Mouse (Mus musculus): Measurements from ENCODE around the gene Wdr48. TPM values are rescaled to one million over a fixed set of nuclear protein-coding genes. Genes with fewer than 3 reads are reported as not detected.

The Wdr48 gene
- polyA plus RNA-seq, 1 experiment from 2014 or later, result 52.4 TPM

DNA sequence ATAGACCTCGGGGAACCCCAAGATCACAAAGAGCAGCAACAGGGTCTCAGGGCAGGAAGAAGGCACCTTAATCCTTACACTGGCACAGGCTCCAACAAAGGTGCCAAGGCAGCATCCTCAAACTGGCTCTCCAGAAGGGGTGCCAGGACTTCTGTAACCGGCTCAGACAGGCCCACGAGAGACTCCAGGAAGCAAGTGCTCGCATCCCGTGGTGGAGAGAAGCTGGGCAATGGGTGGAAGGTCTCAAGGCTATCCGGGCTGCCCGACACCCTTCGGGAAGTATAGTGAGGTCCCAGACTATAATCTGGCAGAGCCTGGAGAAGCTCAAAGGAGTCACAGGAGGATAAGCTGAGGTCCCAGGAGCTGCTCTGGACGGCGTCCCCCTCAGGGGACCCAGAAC lies 77.5 kb downstream of the Wdr48 start:
- H3K4me3 ChIP-seq (replicated peaks), result no peak overlapping the region
- no peak for ATAC-seq (ENCODE audit: low FRiP score)
- H3K9me3 ChIP-seq (replicated peaks), result no peaks in the 10 kb centered on the region
- H3K4me1 ChIP-seq, result peaks cover 21% of the 10 kb centered on the region
- no peak overlapping the region for H3K9ac ChIP-seq (replicated peaks)
- no peak overlapping the region for H3K27ac ChIP-seq (replicated peaks)
- H3K27me3 ChIP-seq (replicated peaks), result no peaks in the 10 kb centered on the region
- 92% methylated on average over 10 of the region's 10 CpGs for WGBS
- no peaks in the 10 kb centered on the region for H3K36me3 ChIP-seq
- H3K4me2 ChIP-seq, result no peak overlapping the region

DNA sequence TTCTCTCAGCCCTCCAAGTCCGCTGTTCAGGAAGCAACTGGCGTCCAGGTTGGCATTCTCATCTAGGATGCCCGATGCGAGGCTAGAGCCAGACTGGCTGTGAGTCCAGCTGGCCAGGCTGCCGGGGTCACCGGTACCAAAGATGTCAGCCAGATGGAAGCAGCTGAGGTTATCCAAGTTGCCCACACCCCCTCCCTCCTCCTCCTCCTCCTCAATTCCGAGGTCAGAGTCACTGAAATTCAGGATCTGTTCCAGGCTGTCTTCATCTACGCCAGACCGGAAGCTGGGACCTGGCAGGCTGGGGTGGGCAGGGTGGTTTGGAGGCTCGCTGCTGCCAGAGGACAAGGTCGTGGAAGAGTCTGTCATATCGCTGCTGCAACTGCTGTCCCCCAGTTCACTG lies 77.9 kb downstream of the Wdr48 start:
- H3K4me2 ChIP-seq, result no peak overlapping the region

DNA sequence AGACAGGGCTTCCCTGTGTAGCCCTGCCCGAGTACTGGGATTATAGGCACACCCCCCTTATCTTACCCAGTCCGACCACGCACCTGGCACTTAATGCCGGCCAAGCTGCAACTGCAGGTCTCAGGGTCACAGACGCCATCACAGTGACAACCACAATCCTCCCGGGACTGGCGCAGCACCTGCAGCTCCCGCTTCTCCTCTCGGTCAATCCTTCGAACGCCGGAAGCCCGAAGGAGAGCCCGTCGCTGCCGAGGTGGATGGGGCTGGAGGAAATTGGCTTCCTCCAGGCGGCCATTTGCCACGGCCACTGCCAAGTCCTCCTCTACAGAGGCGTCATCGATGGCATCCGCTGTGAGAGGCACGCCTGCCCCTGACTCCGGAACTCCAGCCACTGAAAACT lies 78.6 kb downstream of the Wdr48 start:
- no peak for ATAC-seq (ENCODE audit: low FRiP score)
- Histone ChIP-seq H3K4me2 (no peak overlapping the region), H3K27me3 (replicated peaks) (no peaks in the 10 kb centered on the region), H3K4me3 (replicated peaks) (no peak overlapping the region), H3K9me3 (replicated peaks) (no peaks in the 10 kb centered on the region), H3K27ac (replicated peaks) (no peak overlapping the region), H3K9ac (replicated peaks) (no peak overlapping the region), H3K4me1 (peaks cover 32% of the 10 kb centered on the region), H3K36me3 (no peaks in the 10 kb centered on the region)
- 92% methylated on average over 23 of the region's 23 CpGs for WGBS

More for the DNA sequence above, 77.9 kb downstream of the Wdr48 start:
- peaks cover 25% of the 10 kb centered on the region for H3K4me1 ChIP-seq
- H3K36me3 ChIP-seq, result no peaks in the 10 kb centered on the region
- 93% methylated on average over 12 of the region's 12 CpGs for WGBS
- no peak for ATAC-seq (ENCODE audit: low FRiP score)
- no peak overlapping the region for H3K9ac ChIP-seq (replicated peaks)
- H3K27me3 ChIP-seq (replicated peaks), result no peaks in the 10 kb centered on the region
- no peak overlapping the region for H3K4me3 ChIP-seq (replicated peaks)
- H3K9me3 ChIP-seq (replicated peaks), result no peaks in the 10 kb centered on the region
- H3K27ac ChIP-seq (replicated peaks), result no peak overlapping the region

DNA sequence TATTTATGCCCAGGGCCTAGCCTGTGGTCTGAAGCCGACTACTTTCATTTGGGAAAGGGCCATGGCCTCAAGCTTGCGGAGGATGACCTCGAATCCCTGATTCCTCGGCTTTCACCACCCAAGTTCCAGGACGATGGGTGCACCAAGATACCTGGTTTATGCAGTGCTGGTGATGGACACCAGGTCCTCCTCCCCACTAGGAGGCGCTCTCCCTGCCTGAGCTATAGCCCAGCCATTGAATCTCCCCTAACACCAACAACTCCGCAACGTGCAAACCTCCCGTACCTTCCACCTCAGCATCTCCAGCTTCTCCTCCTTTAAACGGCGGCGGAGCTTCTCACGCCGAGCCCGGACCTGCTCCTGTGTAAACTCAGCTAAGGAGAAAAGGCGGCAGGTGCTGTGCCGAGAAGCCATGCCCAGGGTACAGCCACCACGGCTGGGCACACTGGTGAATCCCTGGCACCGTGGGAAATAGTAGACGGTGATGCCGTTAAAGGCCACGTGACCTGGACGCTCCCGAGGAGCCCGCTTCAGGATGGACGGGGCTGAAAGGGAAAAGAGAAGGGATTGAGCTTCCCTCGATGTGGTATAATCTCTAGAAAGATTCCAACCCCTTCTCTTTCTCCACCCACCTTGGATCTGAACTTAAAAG lies 79.3 kb downstream of the Wdr48 start:
- H3K4me1 ChIP-seq, result peaks cover 37% of the 10 kb centered on the region
- H3K4me2 ChIP-seq, result no peak overlapping the region
- ATAC-seq (ENCODE audit: low FRiP score), result no peak
- no peaks in the 10 kb centered on the region for H3K9me3 ChIP-seq (replicated peaks)
- 95% methylated on average over 27 of the region's 27 CpGs for whole genome bisulfite sequencing
- H3K27ac ChIP-seq (replicated peaks), result no peak overlapping the region
- H3K27me3 ChIP-seq (replicated peaks), result no peaks in the 10 kb centered on the region
- H3K4me3 ChIP-seq (replicated peaks), result no peak overlapping the region
- H3K36me3 ChIP-seq, result no peaks in the 10 kb centered on the region
- H3K9ac ChIP-seq (replicated peaks), result no peak overlapping the region

DNA sequence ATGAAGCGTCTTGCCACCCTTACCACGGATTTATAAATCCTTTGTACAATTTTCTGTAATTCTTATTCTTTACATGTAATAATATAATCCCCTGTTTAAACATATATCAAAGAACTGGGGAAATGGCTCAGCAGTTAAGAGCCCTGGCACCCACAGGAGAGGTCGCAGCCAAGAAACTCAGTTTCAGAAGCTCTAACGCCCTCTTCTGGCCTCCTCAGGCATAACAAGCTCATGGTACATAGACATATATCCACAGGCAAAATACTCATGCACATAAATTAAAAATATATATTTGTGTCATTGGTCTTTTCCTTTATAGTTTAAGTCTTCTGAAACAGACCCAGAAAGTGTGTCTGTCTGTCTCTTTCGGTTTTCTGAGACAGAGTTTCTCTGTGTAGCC lies 79.9 kb downstream of the Wdr48 start:
- Histone ChIP-seq H3K4me1 (peaks cover 37% of the 10 kb centered on the region), H3K9me3 (replicated peaks) (no peaks in the 10 kb centered on the region), H3K4me2 (no peak overlapping the region), H3K27me3 (replicated peaks) (no peaks in the 10 kb centered on the region), H3K27ac (replicated peaks) (no peak overlapping the region), H3K36me3 (no peaks in the 10 kb centered on the region), H3K9ac (replicated peaks) (no peak overlapping the region), H3K4me3 (replicated peaks) (no peak overlapping the region)
- 86% methylated on average over 5 of the region's 5 CpGs for WGBS
- ATAC-seq (ENCODE audit: low FRiP score), result no peak

DNA sequence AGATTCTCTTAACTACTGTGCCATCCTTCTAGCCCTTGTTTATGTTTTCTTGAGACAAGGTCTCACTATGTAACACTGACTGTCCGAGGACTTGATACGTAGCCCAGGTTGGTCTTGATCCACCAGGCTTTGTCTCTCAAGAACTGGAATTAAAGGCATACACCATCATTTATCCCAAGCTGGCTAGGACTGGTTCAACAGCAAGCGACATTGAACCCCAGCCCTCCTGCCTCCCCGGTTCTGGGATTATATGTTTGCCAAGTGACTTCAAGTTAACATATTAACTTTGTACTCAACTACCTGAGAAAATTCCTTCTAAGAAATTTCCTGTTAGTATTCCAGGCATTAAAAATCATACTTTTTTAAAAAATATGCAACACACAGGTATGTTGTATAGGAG lies 80.6 kb downstream of the Wdr48 start:
- no peaks in the 10 kb centered on the region for H3K36me3 ChIP-seq
- H3K27me3 ChIP-seq (replicated peaks), result no peaks in the 10 kb centered on the region
- H3K27ac ChIP-seq (replicated peaks), result no peak overlapping the region
- 96% methylated on average over 4 of the region's 4 CpGs for WGBS
- H3K9ac ChIP-seq (replicated peaks), result no peak overlapping the region
- H3K9me3 ChIP-seq (replicated peaks), result no peaks in the 10 kb centered on the region
- no peak for ATAC-seq (ENCODE audit: low FRiP score)
- no peak overlapping the region for H3K4me3 ChIP-seq (replicated peaks)
- peaks cover 32% of the 10 kb centered on the region for H3K4me1 ChIP-seq
- no peak overlapping the region for H3K4me2 ChIP-seq

Other genes starting within 250 kb of the Wdr48 start
- 4.1 and 4.6 TPM in 2 replicates for gene Scn10a, start 175.6 kb upstream of the Wdr48 start, polyA plus RNA-seq (2015; fragmentation: Nextera tagmentation; extraction: Ambion mirVana)
- 0.70 and 1.3 TPM in 2 replicates for gene Scn11a, start 69.4 kb upstream of the Wdr48 start, polyA plus RNA-seq (2015; fragmentation: Nextera tagmentation; extraction: Ambion mirVana)
- gene Gorasp1, start 42.7 kb downstream of the Wdr48 start, polyA plus RNA-seq (2015; fragmentation: Nextera tagmentation; extraction: Ambion mirVana), result 24.0 and 25.7 TPM in 2 replicates
- 0.74 and 0.80 TPM in 2 replicates for gene Ttc21a, start 42.7 kb downstream of the Wdr48 start, polyA plus RNA-seq (2015; fragmentation: Nextera tagmentation; extraction: Ambion mirVana)
- 1.4 and 3.4 TPM in 2 replicates for gene Csrnp1, start 89.8 kb downstream of the Wdr48 start, polyA plus RNA-seq (2015; fragmentation: Nextera tagmentation; extraction: Ambion mirVana)
- 0.09 and 0.14 TPM in 2 replicates for gene Xirp1, start 128.7 kb downstream of the Wdr48 start, polyA plus RNA-seq (2015; fragmentation: Nextera tagmentation; extraction: Ambion mirVana)
- 10.5 and 11.3 TPM in 2 replicates for gene Cx3cr1, start 175.0 kb downstream of the Wdr48 start, polyA plus RNA-seq (2015; fragmentation: Nextera tagmentation; extraction: Ambion mirVana)
- 2.4 TPM in 1 of 2 replicates, not detected in the other for gene Ccr8, start 197.2 kb downstream of the Wdr48 start, polyA plus RNA-seq (2015; fragmentation: Nextera tagmentation; extraction: Ambion mirVana)
- gene Slc25a38, start 215.5 kb downstream of the Wdr48 start, polyA plus RNA-seq (2015; fragmentation: Nextera tagmentation; extraction: Ambion mirVana), result 45.8 and 46.6 TPM in 2 replicates
- gene Rpsa, start 232.8 kb downstream of the Wdr48 start, polyA plus RNA-seq (2015; fragmentation: Nextera tagmentation; extraction: Ambion mirVana), result 830 and 1,045 TPM in 2 replicates

All from neural tube, embryonic 15.5 days (tissue).